Mouse (Mus musculus) ES-Bruce4 (cell line): ENCODE data around the gene Rhbdf2.

Source experiments
- CTCF ChIP-seq: IDR thresholded peaks from one replicate; pipeline ENCODE4 v1.8.1; 2011; ENCODE audit warnings: low read depth, low read length
- EP300 ChIP-seq: IDR thresholded peaks from 2 replicates; pipeline ENCODE4 v1.6.1; 2011; ENCODE audit warnings: low read depth, low read length; ENCODE audit not compliant: insufficient read depth

DNA sequence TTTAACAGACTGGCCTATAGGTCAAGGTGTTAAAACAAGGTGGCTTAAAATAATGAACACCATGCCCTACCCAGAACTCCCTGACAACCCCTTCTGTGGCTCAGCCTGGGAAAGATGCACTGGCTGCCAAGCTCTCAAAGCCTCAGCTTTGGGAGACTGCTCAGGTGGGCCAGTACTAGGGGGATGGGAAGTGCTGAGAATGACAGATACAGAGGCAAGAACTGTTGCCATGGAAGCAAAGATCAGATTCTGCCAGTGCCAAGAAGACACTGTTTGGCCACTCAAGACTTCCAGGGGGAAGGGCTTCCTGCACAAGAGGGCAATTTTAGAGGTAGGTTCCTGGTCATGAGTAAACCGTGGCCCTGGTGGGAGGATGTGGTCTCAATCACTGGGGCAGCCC lies 71.2 kb downstream of the Rhbdf2 start:
- no peak for TF ChIP-seq EP300
- no peak for TF ChIP-seq CTCF
